Mouse (Mus musculus) liver, embryonic 13.5 days (tissue): ENCODE measurements around the gene Atp2a3. TPM values are rescaled to one million over a fixed set of nuclear protein-coding genes. Genes with fewer than 3 reads are reported as not detected.

Experiments used
- ATAC-seq: fragments of 200-750 bp; cut with Nextera tagmentation; 2 replicates; pipeline ENCODE4 v1.8.0; 2017; ENCODE audit warnings: low read depth, mild to moderate bottlenecking, moderate number of reproducible peaks, moderate library complexity
- DNase-seq: peaks from one replicate; pipeline ENCODE4 v3.0.0; 2022
- H3K27ac ChIP-seq: fragments of 300-500 bp; sonication (generic); 2 replicates; pipeline ENCODE4 v1.5.1; 2015; ENCODE audit warnings: moderate library complexity, mild to moderate bottlenecking, inconsistent platforms
- H3K27me3 ChIP-seq: fragments of 300-500 bp; sonication (generic); 2 replicates; pipeline ENCODE4 v1.6.1; 2015; ENCODE audit warnings: mild to moderate bottlenecking, inconsistent platforms
- H3K36me3 ChIP-seq: fragments of 300-500 bp; sonication (generic); 2 replicates; pipeline ENCODE4 v1.6.1; 2015; ENCODE audit warnings: mild to moderate bottlenecking, inconsistent platforms
- H3K4me1 ChIP-seq: fragments of 300-500 bp; sonication (generic); replicated peaks from 2 replicates; pipeline ENCODE4 v1.6.1; 2015; ENCODE audit warnings: inconsistent platforms
- H3K4me2 ChIP-seq: fragments of 300-500 bp; sonication (generic); 2 replicates; pipeline ENCODE4 v1.6.1; 2015; ENCODE audit warnings: inconsistent platforms, mild to moderate bottlenecking, moderate library complexity
- H3K4me3 ChIP-seq: fragments of 300-500 bp; sonication (generic); replicated peaks from 2 replicates; pipeline ENCODE4 v1.5.1; 2015; ENCODE audit warnings: mild to moderate bottlenecking, inconsistent platforms
- H3K9ac ChIP-seq: fragments of 300-500 bp; sonication (generic); 2 replicates; pipeline ENCODE4 v1.6.1; 2015; ENCODE audit warnings: mild to moderate bottlenecking, inconsistent platforms
- H3K9me3 ChIP-seq: fragments of 300-500 bp; sonication (generic); replicated peaks from 2 replicates; pipeline ENCODE4 v1.6.1; 2016; ENCODE audit warnings: inconsistent platforms
- WGBS: fragments of 180-500 bp; shearing (Covaris S2); methylation state at CpG from one replicate; pipeline ENCODE4 v1.1.7; 2015; ENCODE audit not compliant: insufficient replicate concordance; 5-methylcytosine and 5-hydroxymethylcytosine counted together
- polyA plus RNA-seq: library from polyadenylated mRNA; unstranded; fragments of >200 nt; fragmentation: Nextera tagmentation; extraction: Ambion mirVana; gene quantifications from 2 replicates; pipeline ENCODE4 v1.2.1, GENCODE M21; 2015

Gene Atp2a3
- polyA plus RNA-seq, 1 experiment from 2014 or later = 8.2 TPM

- Histone ChIP-seq H3K4me1 (peaks cover 32% of the 10 kb centered on the region), H3K27me3 (0 out of 2 replicates have a peak, but pooled peaks cover 4% of the 10 kb centered on the region), H3K9ac (no peak overlapping the region), H3K4me2 (0 out of 2 replicates have a peak overlapping the region, but pooled peaks have one; percentile 1), H3K36me3 (no peaks in the 10 kb centered on the region), H3K27ac (no peak overlapping the region), H3K9me3 (no peaks in the 10 kb centered on the region), H3K4me3 (no peak overlapping the region)
- WGBS = 7% methylated on average over 6 of the region's 6 CpGs
- no peak for DNase-seq
- peak; percentile 38; the same call in 1 of the 2 replicates for ATAC-seq
Measured at GRCm38 (mm10) chr11:72945875-72946559, 15.0 kb upstream of the Atp2a3 start.

GRCm38 (mm10) chr11:72946560-72947119 is 14.3 kb upstream of the Atp2a3 start:
- Histone ChIP-seq H3K4me1 (peaks cover 32% of the 10 kb centered on the region), H3K27ac (no peak overlapping the region; the same call in 1 of the 2 replicates), H3K9me3 (no peaks in the 10 kb centered on the region), H3K4me2 (0 out of 2 replicates have a peak overlapping the region, but pooled peaks have one; percentile 1), H3K27me3 (0 out of 2 replicates have a peak, but pooled peaks cover 4% of the 10 kb centered on the region), H3K4me3 (no peak overlapping the region), H3K9ac (no peak overlapping the region), H3K36me3 (no peaks in the 10 kb centered on the region)
- DNase-seq (no peak), ATAC-seq (no peak)
- 16% methylated on average over 6 of the region's 6 CpGs for WGBS

- Histone ChIP-seq H3K36me3 (no peaks in the 10 kb centered on the region), H3K4me1 (peaks cover 41% of the 10 kb centered on the region), H3K27ac (no peak overlapping the region), H3K4me3 (no peak overlapping the region), H3K27me3 (0 out of 2 replicates have a peak, but pooled peaks cover 4% of the 10 kb centered on the region), H3K4me2 (no peak overlapping the region), H3K9me3 (no peaks in the 10 kb centered on the region), H3K9ac (no peak overlapping the region)
- ATAC-seq (no peak), DNase-seq (no peak)
- WGBS = 67% methylated on average over 11 of the region's 11 CpGs
Measured at GRCm38 (mm10) chr11:72947840-72948239, 13.1 kb upstream of the Atp2a3 start.

- Histone ChIP-seq H3K9ac (no peak overlapping the region), H3K27me3 (0 out of 2 replicates have a peak, but pooled peaks cover 3% of the 10 kb centered on the region), H3K4me1 (peaks cover 46% of the 10 kb centered on the region), H3K36me3 (no peaks in the 10 kb centered on the region), H3K27ac (no peak overlapping the region), H3K4me2 (no peak overlapping the region), H3K9me3 (no peaks in the 10 kb centered on the region), H3K4me3 (no peak overlapping the region)
- DNase-seq = no peak
- ATAC-seq = no peak
- WGBS = 44% methylated on average over 7 of the region's 7 CpGs
Measured at GRCm38 (mm10) chr11:72948254-72948653, 12.7 kb upstream of the Atp2a3 start.

- H3K36me3 ChIP-seq = no peaks in the 10 kb centered on the region
- ATAC-seq = no peak
- WGBS = 50% methylated on average over 22 of the region's 22 CpGs
Measured at GRCm38 (mm10) chr11:72951137-72952000, 9.6 kb upstream of the Atp2a3 start.

GRCm38 (mm10) chr11:72952226-72952625 is 8.7 kb upstream of the Atp2a3 start:
- no peak for DNase-seq

More at GRCm38 (mm10) chr11:72951137-72952000, 9.6 kb upstream of the Atp2a3 start:
- Histone ChIP-seq H3K4me1 (peaks cover 50% of the 10 kb centered on the region), H3K27ac (no peak overlapping the region), H3K27me3 (no peaks in the 10 kb centered on the region), H3K9ac (no peak overlapping the region), H3K4me2 (no peak overlapping the region), H3K4me3 (no peak overlapping the region), H3K9me3 (no peaks in the 10 kb centered on the region)
- no peak for DNase-seq

GRCm38 (mm10) chr11:72952697-72953096 is 8.3 kb upstream of the Atp2a3 start:
- H3K9ac ChIP-seq = no peak overlapping the region

More at GRCm38 (mm10) chr11:72952226-72952625, 8.7 kb upstream of the Atp2a3 start:
- Histone ChIP-seq H3K27me3 (no peaks in the 10 kb centered on the region), H3K9me3 (no peaks in the 10 kb centered on the region), H3K36me3 (no peaks in the 10 kb centered on the region), H3K4me2 (no peak overlapping the region), H3K9ac (no peak overlapping the region), H3K27ac (no peak overlapping the region), H3K4me3 (no peak overlapping the region), H3K4me1 (peaks cover 42% of the 10 kb centered on the region)
- no peak for ATAC-seq
- WGBS = 56% methylated on average over 3 of the region's 3 CpGs

GRCm38 (mm10) chr11:72953116-72953439 is 7.9 kb upstream of the Atp2a3 start:
- H3K27ac ChIP-seq = no peak overlapping the region
- H3K4me1 ChIP-seq = peaks cover 42% of the 10 kb centered on the region
- WGBS = 78% methylated on average over 1 of the region's 1 CpGs
- ATAC-seq (no peak), DNase-seq (no peak)
- no peaks in the 10 kb centered on the region for H3K27me3 ChIP-seq
- no peaks in the 10 kb centered on the region for H3K36me3 ChIP-seq
- no peaks in the 10 kb centered on the region for H3K9me3 ChIP-seq
- no peak overlapping the region for H3K4me3 ChIP-seq
- H3K4me2 ChIP-seq = no peak overlapping the region
- no peak overlapping the region for H3K9ac ChIP-seq

More at GRCm38 (mm10) chr11:72952697-72953096, 8.3 kb upstream of the Atp2a3 start:
- H3K36me3 ChIP-seq = no peaks in the 10 kb centered on the region
- peaks cover 39% of the 10 kb centered on the region for H3K4me1 ChIP-seq
- no peaks in the 10 kb centered on the region for H3K9me3 ChIP-seq
- ATAC-seq (no peak), DNase-seq (no peak)
- H3K4me2 ChIP-seq = no peak overlapping the region
- no peaks in the 10 kb centered on the region for H3K27me3 ChIP-seq
- 76% methylated on average over 6 of the region's 6 CpGs for WGBS
- no peak overlapping the region for H3K4me3 ChIP-seq
- H3K27ac ChIP-seq = no peak overlapping the region

GRCm38 (mm10) chr11:72953440-72954151 is 7.4 kb upstream of the Atp2a3 start:
- Histone ChIP-seq H3K4me2 (no peak overlapping the region), H3K4me1 (peaks cover 42% of the 10 kb centered on the region), H3K9ac (no peak overlapping the region), H3K27ac (no peak overlapping the region), H3K4me3 (no peak overlapping the region), H3K9me3 (no peaks in the 10 kb centered on the region), H3K27me3 (no peaks in the 10 kb centered on the region), H3K36me3 (no peaks in the 10 kb centered on the region)
- ATAC-seq (no peak), DNase-seq (no peak)
- 62% methylated on average over 4 of the region's 4 CpGs for WGBS

GRCm38 (mm10) chr11:72954216-72954615 is 6.8 kb upstream of the Atp2a3 start:
- DNase-seq (no peak), ATAC-seq (no peak)
- Histone ChIP-seq H3K4me1 (peaks cover 42% of the 10 kb centered on the region), H3K9ac (no peak overlapping the region), H3K36me3 (no peaks in the 10 kb centered on the region), H3K9me3 (no peaks in the 10 kb centered on the region), H3K27me3 (peaks cover 4% of the 10 kb centered on the region), H3K4me3 (no peak overlapping the region), H3K4me2 (no peak overlapping the region), H3K27ac (no peak overlapping the region)
- 54% methylated on average over 4 of the region's 4 CpGs for WGBS
